Comparison of ENCODE assay signal across 8 mouse cellular contexts in the genomic region with DNA sequence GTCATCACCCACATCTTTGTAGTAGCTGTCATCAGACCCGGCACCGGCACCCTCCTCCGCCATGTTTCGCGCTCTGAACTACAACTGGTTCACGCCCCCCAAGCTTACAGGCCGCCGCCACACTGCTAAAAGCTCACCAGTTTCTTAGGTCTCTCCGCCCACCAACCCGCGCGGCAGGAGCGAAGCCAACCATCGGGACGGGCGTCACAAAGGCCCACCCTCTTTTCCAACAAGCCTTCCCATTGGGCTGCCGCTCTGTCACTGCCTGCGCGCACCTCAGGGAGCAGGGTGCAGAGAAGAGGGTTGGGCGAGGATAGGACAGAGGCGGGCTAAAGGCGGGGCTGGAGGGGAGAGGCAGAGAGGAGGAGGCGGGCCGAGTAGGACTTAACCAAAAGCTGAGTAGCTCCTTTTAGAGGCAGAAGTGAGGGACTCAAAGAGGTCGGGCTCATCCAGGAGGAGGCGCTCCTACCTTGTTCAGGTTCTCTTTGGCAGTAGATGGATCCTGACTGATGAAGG. TPM values are rescaled to one million over a fixed set of nuclear protein-coding genes. Genes with fewer than 3 reads are reported as not detected.
A peak's percentile ranks its signal among the peaks of the same experiment; 100 is the strongest.
DNase-seq lines count a peak whose midpoint lies in the region; ATAC-seq and TF ChIP-seq lines count a peak whose summit lies in the region.

TSS of gene Haus7 (minus strand) at position 168 of the 516 bp plus-strand sequence.

- peak within 1 kb of the TSS; percentile 79 for H3K27ac ChIP-seq in gastrocnemius, adult 2 months
- peak within 1 kb of the TSS; percentile 36; the same call in 1 of the 2 replicates for H3K27ac ChIP-seq in hindbrain, postnatal 0 days
- H3K27ac ChIP-seq in left cerebral cortex, adult 2 months: no peak within 1 kb of the TSS

- DNase-seq in ZHBTc4 (ENCODE audit: low read depth, low spot score): peak; percentile 97
- peak; percentile 94 for DNase-seq in gastrocnemius, adult 2 months
- DNase-seq in hindbrain, postnatal 0 days (ENCODE audit: low spot score): peak; percentile 93
- DNase-seq in left cerebral cortex, adult 2 months (ENCODE audit: extremely low spot score in 1 of 2, low spot score in 2 of 2): peak; percentile 85 to 88
- peak; percentile 88 to 89 for DNase-seq in right cerebral cortex, adult 2 months (ENCODE audit: low spot score in 2 of 2)
- peak; percentile 90 for DNase-seq in urinary bladder, postnatal 14 days (ENCODE audit: low spot score)

- peak within 1 kb of the TSS; percentile 61 for H3K4me2 ChIP-seq in hindbrain, postnatal 0 days (ENCODE audit: low read depth, low read length)

- H3K4me3 ChIP-seq in gastrocnemius, adult 2 months: peak within 1 kb of the TSS; percentile 79
- H3K4me3 ChIP-seq in hindbrain, postnatal 0 days (ENCODE audit: low read length): peak within 1 kb of the TSS; percentile 50
- H3K4me3 ChIP-seq in left cerebral cortex, adult 2 months: peak within 1 kb of the TSS; percentile 47

- no peaks in the 10 kb centered on the region for H3K36me3 ChIP-seq in hindbrain, postnatal 0 days (ENCODE audit: insufficient read depth, low read length)

- H3K9ac ChIP-seq in hindbrain, postnatal 0 days (replicated peaks; ENCODE audit: low read length): peak within 1 kb of the TSS; percentile 43

- ATAC-seq in common myeloid progenitor, adult 5-6 weeks (replicated peaks; ENCODE audit: low read depth, poor library complexity, severe bottlenecking): peak; percentile 100
- peak; percentile 100 for ATAC-seq in hindbrain, postnatal 0 days
- ATAC-seq in megakaryocyte, adult 5-6 weeks (ENCODE audit: poor library complexity, severe bottlenecking): peak; percentile 100

- 32% methylated on average over 26 of the region's 26 CpGs for WGBS in hindbrain, postnatal 0 days

- H3K27me3 ChIP-seq in hindbrain, postnatal 0 days (ENCODE audit: insufficient read depth, low read length): no peaks in the 10 kb centered on the region

- intact Hi-C loops in gastrocnemius, adult 2 months (cut with DNase I): no loop called here
- intact Hi-C loops in left cerebral cortex, adult 2 months (cut with DNase I): no loop called here

- H3K4me1 ChIP-seq in hindbrain, postnatal 0 days (ENCODE audit: insufficient read depth, low read length): no peaks in the 10 kb centered on the region

- peak; percentile 66 for TF ChIP-seq CTCF in gastrocnemius, adult 2 months (IDR thresholded peaks at IDR 0.05)
- TF ChIP-seq CTCF in hindbrain, postnatal 0 days (IDR thresholded peaks at IDR 0.05; ENCODE audit: low read depth): peak; percentile 66
- TF ChIP-seq CTCF in left cerebral cortex, adult 2 months (IDR thresholded peaks at IDR 0.05): peak; percentile 39

- H3K9me3 ChIP-seq in hindbrain, postnatal 0 days (ENCODE audit: low read length): no peaks in the 10 kb centered on the region

RNA-seq across cellular contexts. Expression of gene Haus7, which starts in this region (rescaled TPM):
- 46.3 and 111 TPM in 2 replicates for total RNA-seq in common myeloid progenitor, adult 5-6 weeks (2017)
- total RNA-seq in gastrocnemius, adult 2 months (2021): 10 to 100 TPM in 1 of 2 experiments, 1 to 10 TPM in 1; 9.3 to 10.7 TPM
- total RNA-seq in hindbrain, postnatal 0 days (2014; rRNA removed): 22.0 and 33.5 TPM in 2 replicates
- 62.8 and 63.7 TPM in 2 replicates for polyA plus RNA-seq in hindbrain, postnatal 0 days (2015; fragmentation: Nextera tagmentation; extraction: Ambion mirVana)
- 1 to 10 TPM; 7.9 to 9.2 TPM for total RNA-seq in left cerebral cortex, adult 2 months (2021)
- total RNA-seq in megakaryocyte, adult 5-6 weeks (2015): 15.7 and 19.7 TPM in 2 replicates
- 21.9 and 24.8 TPM in 2 replicates for total RNA-seq in megakaryocyte, adult 5-6 weeks (2017)
